Mouse (Mus musculus) kidney, postnatal 0 days (tissue): ENCODE results near the gene Creb3l4. TPM values are rescaled to one million over a fixed set of nuclear protein-coding genes. Genes with fewer than 3 reads are reported as not detected.
A peak's percentile ranks its signal among the peaks of the same experiment; 100 is the strongest.

Experiments
- ATAC-seq: fragments of 200-750 bp; cut with Nextera tagmentation; replicated peaks from 2 replicates; pipeline ENCODE4 v1.8.0; 2017; ENCODE audit warnings: low read depth, moderate number of reproducible peaks, moderate TSS enrichment, moderate library complexity; ENCODE audit not compliant: low FRiP score
- DNase-seq: peaks from one replicate; pipeline ENCODE4 v3.0.0-alpha.2; 2016; ENCODE audit warnings: low spot score
- H3K27ac ChIP-seq: fragments of 300-500 bp; sonication (generic); 2 replicates; pipeline ENCODE4 v1.5.1; 2014; ENCODE audit warnings: mild to moderate bottlenecking
- H3K27me3 ChIP-seq: fragments of 300-500 bp; sonication (generic); 2 replicates; pipeline ENCODE4 v1.6.1; 2014; ENCODE audit warnings: low read length, mixed read lengths; ENCODE audit not compliant: insufficient read depth
- H3K36me3 ChIP-seq: fragments of 300-500 bp; sonication (generic); 2 replicates; pipeline ENCODE4 v1.6.1; 2014; ENCODE audit warnings: low read length, mixed read lengths; ENCODE audit not compliant: insufficient read depth
- H3K4me1 ChIP-seq: fragments of 300-500 bp; sonication (generic); replicated peaks from 2 replicates; pipeline ENCODE4 v1.6.1; 2014; ENCODE audit warnings: antibody characterized with exemption, low read length, mixed read lengths; ENCODE audit not compliant: insufficient read depth
- H3K4me2 ChIP-seq: fragments of 300-500 bp; sonication (generic); 2 replicates; pipeline ENCODE4 v1.6.1; 2014; ENCODE audit warnings: mild to moderate bottlenecking, low read length, moderate library complexity, mixed read lengths
- H3K4me3 ChIP-seq: fragments of 300-500 bp; sonication (generic); replicated peaks from 2 replicates; pipeline ENCODE4 v1.5.1; 2014; ENCODE audit warnings: low read depth, low read length
- H3K9ac ChIP-seq: fragments of 300-500 bp; sonication (generic); 2 replicates; pipeline ENCODE4 v1.6.1; 2014; ENCODE audit warnings: low read depth, low read length
- H3K9me3 ChIP-seq: fragments of 300-500 bp; sonication (generic); replicated peaks from 2 replicates; pipeline ENCODE4 v1.6.1; 2016; ENCODE audit warnings: low read length, inconsistent platforms, mixed read lengths
- CTCF ChIP-seq: IDR thresholded peaks from 2 replicates; pipeline ENCODE4 v1.5.1; 2016; ENCODE audit warnings: antibody characterized with exemption, low read depth, mild to moderate bottlenecking, moderate library complexity
- WGBS: fragments of 180-500 bp; shearing (Covaris S2); extraction: QIAGEN DNeasy Blood & Tissue Kit; methylation state at CpG from one replicate; pipeline ENCODE4 v1.1.7; 2014; 5-methylcytosine and 5-hydroxymethylcytosine counted together
- microRNA-seq: library from miRNA; unstranded; fragments of <30 nt; microRNA quantifications from one replicate; pipeline ENCODE4, GENCODE M21; 2016
- polyA plus RNA-seq: library from polyadenylated mRNA; unstranded; fragments of >200 nt; fragmentation: Nextera tagmentation; extraction: Ambion mirVana; gene quantifications from 2 replicates; pipeline ENCODE4 v1.2.1, GENCODE M21; 2015

The Creb3l4 gene
- polyA plus RNA-seq, 1 experiment from 2014 or later, result 4.0 TPM

- 37% methylated on average over 1 of the region's 1 CpGs for WGBS
- no peaks in the 10 kb centered on the region for H3K9me3 ChIP-seq
- no peak overlapping the region for H3K9ac ChIP-seq
- no peak for TF ChIP-seq CTCF
- no peak overlapping the region for H3K4me2 ChIP-seq
- ATAC-seq (peak; percentile 56; the same call in 1 of the 2 replicates), DNase-seq (no peak)
- no peaks in the 10 kb centered on the region for H3K27me3 ChIP-seq
- H3K36me3 ChIP-seq, result peaks cover 3% of the 10 kb centered on the region; the same call in 1 of the 2 replicates
- H3K4me3 ChIP-seq, result no peak overlapping the region
- H3K4me1 ChIP-seq, result no peaks in the 10 kb centered on the region
- 0 out of 2 replicates have a peak overlapping the region, but pooled peaks have one; percentile 8 for H3K27ac ChIP-seq
These were observed 40.4 kb downstream of the Creb3l4 start for GRCm38 (mm10) chr3:90202884-90203283.

DNA sequence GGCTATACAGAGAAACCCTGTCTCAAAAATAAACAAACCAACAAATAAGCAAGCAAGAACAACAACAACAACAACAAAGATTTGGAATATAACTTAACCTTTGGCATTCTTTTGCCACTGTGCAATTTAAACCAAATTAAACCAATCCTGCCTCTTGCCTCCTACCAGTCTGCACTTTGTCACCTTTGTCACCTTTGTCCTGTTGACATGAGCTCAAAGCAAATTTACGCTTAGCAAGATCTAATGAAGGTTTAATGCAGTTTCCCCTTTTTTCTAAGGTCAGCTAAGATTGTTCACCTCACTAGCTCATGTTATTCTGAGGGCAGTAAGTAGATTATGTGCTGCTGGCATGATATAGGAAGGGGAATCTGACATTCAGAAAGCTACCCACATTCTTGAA is 45.8 kb downstream of the Creb3l4 start:
- no peak for DNase-seq
- Histone ChIP-seq H3K9me3 (no peaks in the 10 kb centered on the region), H3K4me3 (no peak overlapping the region), H3K4me2 (no peak overlapping the region), H3K27ac (no peak overlapping the region), H3K27me3 (no peaks in the 10 kb centered on the region), H3K9ac (no peak overlapping the region), H3K4me1 (no peaks in the 10 kb centered on the region), H3K36me3 (no peaks in the 10 kb centered on the region)
- TF ChIP-seq CTCF, result no peak
- ATAC-seq, result no peak
- 77% methylated on average over 1 of the region's 1 CpGs for WGBS

DNA sequence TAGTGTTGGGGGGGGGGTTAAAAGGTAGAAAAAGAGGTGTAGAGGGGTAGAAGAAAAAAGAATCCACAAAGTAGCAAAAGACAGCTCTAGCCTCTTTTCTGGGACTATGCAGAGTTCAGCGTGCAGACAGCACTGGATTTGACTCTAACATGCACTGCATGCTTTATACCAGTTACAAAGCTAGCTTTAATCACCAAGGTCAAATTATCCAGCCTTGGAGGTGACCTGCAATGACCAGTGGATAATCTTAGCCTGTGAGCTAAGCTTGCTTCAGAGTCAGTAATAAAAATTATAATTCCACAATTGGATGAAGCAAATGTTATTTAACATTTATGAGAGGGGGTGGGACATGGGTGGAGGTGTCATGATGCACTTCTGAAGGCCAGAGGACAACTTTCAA is 47.7 kb downstream of the Creb3l4 start:
- Histone ChIP-seq H3K4me3 (no peak overlapping the region), H3K4me1 (no peaks in the 10 kb centered on the region), H3K9ac (no peak overlapping the region), H3K27ac (no peak overlapping the region), H3K36me3 (no peaks in the 10 kb centered on the region), H3K27me3 (no peaks in the 10 kb centered on the region), H3K4me2 (no peak overlapping the region), H3K9me3 (no peaks in the 10 kb centered on the region)
- no peak for DNase-seq
- WGBS, result 77% methylated on average over 1 of the region's 1 CpGs
- no peak for TF ChIP-seq CTCF
- ATAC-seq, result no peak

- DNase-seq (no peak), ATAC-seq (no peak)
- TF ChIP-seq CTCF, result no peak
- 43% methylated on average over 4 of the region's 4 CpGs for WGBS
- Histone ChIP-seq H3K4me1 (no peaks in the 10 kb centered on the region), H3K27ac (no peak overlapping the region), H3K9ac (no peak overlapping the region), H3K9me3 (no peaks in the 10 kb centered on the region), H3K4me3 (no peak overlapping the region), H3K4me2 (no peak overlapping the region), H3K36me3 (no peaks in the 10 kb centered on the region), H3K27me3 (no peaks in the 10 kb centered on the region)
These were observed 48.6 kb downstream of the Creb3l4 start for GRCm38 (mm10) chr3:90194759-90195158.

- 74% methylated on average over 11 of the region's 11 CpGs for WGBS
- ATAC-seq, result no peak
- TF ChIP-seq CTCF, result no peak
- Histone ChIP-seq H3K4me2 (no peak overlapping the region), H3K4me3 (no peak overlapping the region), H3K27me3 (no peaks in the 10 kb centered on the region), H3K4me1 (no peaks in the 10 kb centered on the region), H3K27ac (no peak overlapping the region), H3K36me3 (no peaks in the 10 kb centered on the region), H3K9ac (no peak overlapping the region), H3K9me3 (no peaks in the 10 kb centered on the region)
- DNase-seq, result no peak
These were observed 52.3 kb downstream of the Creb3l4 start for GRCm38 (mm10) chr3:90190859-90191510.

Small RNA genes lying within 50 kb of the gene (microRNA-seq; reads per million reads assigned to microRNA genes)
- gene Mir7012, result not detected

Other genes with a start within 250 kb of the Creb3l4 start
- 160 and 168 TPM in 2 replicates for gene Hax1, start 244.7 kb downstream of the Creb3l4 start, polyA plus RNA-seq
- gene 4933434E20Rik, start 191.9 kb downstream of the Creb3l4 start, polyA plus RNA-seq, result 166 and 177 TPM in 2 replicates
- 150 TPM in 2 replicates for gene Ubap2l, start 190.9 kb downstream of the Creb3l4 start, polyA plus RNA-seq
- gene Tpm3, start 170.9 kb downstream of the Creb3l4 start, polyA plus RNA-seq, result 352 and 403 TPM in 2 replicates
- 0.08 and 0.12 TPM in 2 replicates for gene Nup210l, start 139.4 kb downstream of the Creb3l4 start, polyA plus RNA-seq
- 1,751 and 2,362 TPM in 2 replicates for gene Rps27, start 29.9 kb downstream of the Creb3l4 start, polyA plus RNA-seq
- 34.0 and 36.7 TPM in 2 replicates for gene Rab13, start 29.8 kb downstream of the Creb3l4 start, polyA plus RNA-seq
- gene Jtb, start 11.9 kb downstream of the Creb3l4 start, polyA plus RNA-seq, result 153 and 160 TPM in 2 replicates
- gene Slc39a1, start 4.7 kb upstream of the Creb3l4 start, polyA plus RNA-seq, result 130 TPM in 2 replicates
- gene Crtc2, start 10.7 kb upstream of the Creb3l4 start, polyA plus RNA-seq, result 20.7 and 23.7 TPM in 2 replicates
- 2.2 TPM in 2 replicates for gene Dennd4b, start 21.7 kb upstream of the Creb3l4 start, polyA plus RNA-seq
- 8.1 and 8.9 TPM in 2 replicates for gene Gatad2b, start 49.7 kb upstream of the Creb3l4 start, polyA plus RNA-seq
- 15.1 and 16.1 TPM in 2 replicates for gene Slc27a3, start 146.4 kb upstream of the Creb3l4 start, polyA plus RNA-seq
- gene Ints3, start 190.1 kb upstream of the Creb3l4 start, polyA plus RNA-seq, result 17.0 and 17.9 TPM in 2 replicates
- 16.7 and 17.1 TPM in 2 replicates for gene Npr1, start 222.4 kb upstream of the Creb3l4 start, polyA plus RNA-seq
- 118 and 134 TPM in 2 replicates for gene Ilf2, start 232.6 kb upstream of the Creb3l4 start, polyA plus RNA-seq
- 76.1 and 79.6 TPM in 2 replicates for gene Snapin, start 247.5 kb upstream of the Creb3l4 start, polyA plus RNA-seq